Mouse (Mus musculus) heart, adult 2 months (tissue): ENCODE results near the gene Palm. TPM values are rescaled to one million over a fixed set of nuclear protein-coding genes. Genes with fewer than 3 reads are reported as not detected.
"Not testable (repeated sequence)": the region's sequence is repeated elsewhere in the genome, so short reads cannot be mapped to it uniquely, and the experiment has no call there.

Experiments
- DNase-seq, 2 experiments: peaks; one replicate each; pipeline ENCODE4 v3.0.0; 2021
- H3K27ac ChIP-seq: fragments of 200-600 bp; 2 replicates; pipeline ENCODE4 v1.8.1; 2022
- H3K27me3 ChIP-seq: fragments of 200-500 bp; 2 replicates; pipeline ENCODE4 v1.6.1; 2012; ENCODE audit warnings: mild to moderate bottlenecking, low read length, inconsistent platforms, mixed read lengths; ENCODE audit not compliant: control insufficient read depth, insufficient read depth
- H3K36me3 ChIP-seq: fragments of 200-500 bp; 2 replicates; pipeline ENCODE4 v1.6.1; 2012; ENCODE audit warnings: low read length, inconsistent platforms; ENCODE audit not compliant: control insufficient read depth, insufficient read depth
- H3K4me1 ChIP-seq: fragments of 200-500 bp; 2 replicates; pipeline ENCODE4 v1.6.1; 2011; ENCODE audit warnings: low read length; ENCODE audit not compliant: control insufficient read depth, insufficient read depth
- H3K4me3 ChIP-seq: fragments of 200-600 bp; 2 replicates; pipeline ENCODE4 v1.8.1; 2022
- H3K79me2 ChIP-seq: fragments of 200-500 bp; replicated peaks from 2 replicates; pipeline ENCODE4 v1.6.1; 2012; ENCODE audit warnings: mild to moderate bottlenecking, inconsistent platforms, low read length, moderate library complexity, mixed read lengths; ENCODE audit not compliant: control insufficient read depth, insufficient read depth
- H3K9ac ChIP-seq: fragments of 200-500 bp; 2 replicates; pipeline ENCODE4 v1.6.1; 2012; ENCODE audit warnings: low read depth, mild to moderate bottlenecking, control low read depth, inconsistent platforms, low read length, mixed read lengths
- CTCF ChIP-seq: fragments of 200-600 bp; IDR thresholded peaks from 2 replicates; pipeline ENCODE4 v1.8.1; 2022; ENCODE audit warnings: antibody characterized with exemption, mild to moderate bottlenecking, moderate library complexity
- EP300 ChIP-seq: fragments of 200-500 bp; IDR thresholded peaks from 2 replicates; pipeline ENCODE4 v1.6.1; 2011; ENCODE audit warnings: low read depth, low read length, control low read depth; ENCODE audit not compliant: insufficient read depth
- POLR2A ChIP-seq: fragments of 200-500 bp; IDR thresholded peaks from 2 replicates; pipeline ENCODE4 v1.6.1; 2011; ENCODE audit warnings: mild to moderate bottlenecking, low read depth, low read length, control low read depth; ENCODE audit not compliant: insufficient read depth
- WGBS: fragments of 180-500 bp; shearing (Covaris S2); methylation state at CpG from one replicate; pipeline ENCODE4 v1.1.7; 2018; 5-methylcytosine and 5-hydroxymethylcytosine counted together
- intact Hi-C: fragments of 180-260 bp; cut with DNase I; formaldehyde crosslinking; loops from one replicate; pipeline ENCODE4 v1.15.1; 2025
- polyA plus RNA-seq: library from polyadenylated mRNA; depleted of rRNA; stranded (reverse); fragments of >200 nt; gene quantifications from 2 replicates; pipeline ENCODE4 v1.2.3, GENCODE M21; 2012
- total RNA-seq, 2 experiments: library from RNA; stranded (reverse); gene quantifications; 2 replicates each; pipeline ENCODE4 v1.2.3; 2021

Gene Palm
- total and polyA plus RNA-seq, 3 experiments: 31.4 to 55.6 (median 51.4) TPM

- DNase-seq: no peak
- TF ChIP-seq CTCF (no peak), POLR2A (no peak), EP300 (no peak)
- intact Hi-C loops: no loop called here
- Histone ChIP-seq H3K27ac (no peak overlapping the region), H3K9ac (no peak overlapping the region), H3K36me3 (no peaks in the 10 kb centered on the region), H3K4me3 (no peak overlapping the region), H3K4me1 (peaks cover 6% of the 10 kb centered on the region), H3K79me2 (no peaks in the 10 kb centered on the region), H3K27me3 (no peaks in the 10 kb centered on the region)
- 71% methylated on average over 6 of the region's 6 CpGs for WGBS
These were observed 44.9 kb upstream of the Palm start for GRCm38 (mm10) chr10:79748496-79748895.

GRCm38 (mm10) chr10:79754856-79755516 lies 38.4 kb upstream of the Palm start, which contains the start of gene Fgf22:
Fgf22 (plus strand) TSS chr10:79755076.
- no peak within 1 kb of the TSS for H3K27ac ChIP-seq
- H3K4me1 ChIP-seq: peaks cover 2% of the 10 kb centered on the region
- no peaks in the 10 kb centered on the region for H3K79me2 ChIP-seq
- WGBS: 4% methylated on average over 36 of the region's 36 CpGs
- H3K27me3 ChIP-seq: no peaks in the 10 kb centered on the region
- intact Hi-C loops: no loop called here
- DNase-seq: peak; percentile 60 to 66
- H3K36me3 ChIP-seq: no peaks in the 10 kb centered on the region
- TF ChIP-seq CTCF (no peak), POLR2A (no peak), EP300 (no peak)
- peak within 1 kb of the TSS; percentile 16 for H3K4me3 ChIP-seq
- H3K9ac ChIP-seq: peak within 1 kb of the TSS; percentile 50

GRCm38 (mm10) chr10:79755854-79756253 lies 37.5 kb upstream of the Palm start:
- Histone ChIP-seq H3K4me3 (no peak overlapping the region), H3K9ac (no peak overlapping the region), H3K4me1 (peaks cover 2% of the 10 kb centered on the region), H3K79me2 (no peaks in the 10 kb centered on the region), H3K27me3 (no peaks in the 10 kb centered on the region), H3K27ac (no peak overlapping the region), H3K36me3 (no peaks in the 10 kb centered on the region)
- WGBS: 87% methylated on average over 3 of the region's 3 CpGs
- intact Hi-C loops: no loop called here
- DNase-seq: no peak
- TF ChIP-seq POLR2A (no peak), EP300 (no peak), CTCF (no peak)

GRCm38 (mm10) chr10:79756660-79757059 lies 36.7 kb upstream of the Palm start:
- Histone ChIP-seq H3K27ac (no peak overlapping the region), H3K27me3 (no peaks in the 10 kb centered on the region), H3K79me2 (no peaks in the 10 kb centered on the region), H3K4me1 (peaks cover 2% of the 10 kb centered on the region), H3K9ac (no peak overlapping the region), H3K36me3 (no peaks in the 10 kb centered on the region), H3K4me3 (no peak overlapping the region)
- intact Hi-C loops: no loop called here
- TF ChIP-seq CTCF: no peak
- TF ChIP-seq EP300: no peak
- TF ChIP-seq POLR2A: no peak
- no peak for DNase-seq
- 88% methylated on average over 24 of the region's 24 CpGs for WGBS

GRCm38 (mm10) chr10:79759675-79760074 lies 33.7 kb upstream of the Palm start:
- DNase-seq, H3K27ac ChIP-seq, H3K9ac ChIP-seq, intact Hi-C loops, H3K4me3 ChIP-seq, H3K4me1 ChIP-seq, H3K79me2 ChIP-seq, H3K36me3 ChIP-seq, H3K27me3 ChIP-seq: not testable (repeated sequence)
- WGBS: 96% methylated on average over 1 of the region's 1 CpGs

GRCm38 (mm10) chr10:79760603-79761143 lies 32.7 kb upstream of the Palm start:
- Histone ChIP-seq H3K4me1 (peaks cover 8% of the 10 kb centered on the region), H3K36me3 (no peaks in the 10 kb centered on the region), H3K27ac (no peak overlapping the region), H3K9ac (no peak overlapping the region), H3K79me2 (peaks cover 4% of the 10 kb centered on the region; the same call in 1 of the 2 replicates), H3K4me3 (no peak overlapping the region), H3K27me3 (no peaks in the 10 kb centered on the region)
- DNase-seq: no peak
- intact Hi-C loops: no loop called here
- no peak for TF ChIP-seq POLR2A
- TF ChIP-seq CTCF: no peak
- no peak for TF ChIP-seq EP300
- WGBS: 79% methylated on average over 11 of the region's 11 CpGs
